Mouse (Mus musculus) lung, postnatal 0 days (tissue): ENCODE results near the gene Mroh2a. TPM values are rescaled to one million over a fixed set of nuclear protein-coding genes. Genes with fewer than 3 reads are reported as not detected.
A peak's percentile ranks its signal among the peaks of the same experiment; 100 is the strongest.

Source experiments
- ATAC-seq: fragments of 200-750 bp; cut with Nextera tagmentation; 2 replicates; pipeline ENCODE4 v1.8.0; 2017; ENCODE audit warnings: moderate library complexity
- DNase-seq: peaks from one replicate; pipeline ENCODE4 v3.0.0-alpha.2; 2016; ENCODE audit warnings: low spot score
- H3K27ac ChIP-seq: fragments of 300-500 bp; sonication (generic); 2 replicates; pipeline ENCODE4 v1.5.1; 2014; ENCODE audit warnings: antibody characterized with exemption, mild to moderate bottlenecking, low read length, mixed read lengths
- H3K27me3 ChIP-seq: fragments of 300-500 bp; sonication (generic); replicated peaks from 2 replicates; pipeline ENCODE4 v1.6.1; 2014; ENCODE audit warnings: low read length, mixed read lengths; ENCODE audit not compliant: insufficient read depth
- H3K36me3 ChIP-seq: fragments of 300-500 bp; sonication (generic); 2 replicates; pipeline ENCODE4 v1.6.1; 2014; ENCODE audit warnings: low read length, mixed read lengths; ENCODE audit not compliant: insufficient read depth
- H3K4me1 ChIP-seq: fragments of 300-500 bp; sonication (generic); 2 replicates; pipeline ENCODE4 v1.6.1; 2014; ENCODE audit warnings: antibody characterized with exemption, low read depth, low read length, mixed read lengths; ENCODE audit not compliant: insufficient read depth
- H3K4me2 ChIP-seq: fragments of 300-500 bp; sonication (generic); replicated peaks from 2 replicates; pipeline ENCODE4 v1.6.1; 2014; ENCODE audit warnings: low read depth, mild to moderate bottlenecking, low read length, moderate library complexity, mixed read lengths
- H3K4me3 ChIP-seq: fragments of 300-500 bp; sonication (generic); 2 replicates; pipeline ENCODE4 v1.5.1; 2014; ENCODE audit warnings: low read depth, low read length
- H3K9ac ChIP-seq: fragments of 300-500 bp; sonication (generic); replicated peaks from 2 replicates; pipeline ENCODE4 v1.6.1; 2014; ENCODE audit warnings: low read depth, mild to moderate bottlenecking
- H3K9me3 ChIP-seq: fragments of 300-500 bp; sonication (generic); 2 replicates; pipeline ENCODE4 v1.6.1; 2016; ENCODE audit warnings: low read length, mixed read lengths
- CTCF ChIP-seq: IDR thresholded peaks from 2 replicates; pipeline ENCODE4 v1.5.1; 2016; ENCODE audit warnings: antibody characterized with exemption, mild to moderate bottlenecking
- EP300 ChIP-seq: IDR thresholded peaks from 2 replicates; pipeline ENCODE4 v1.6.1; 2016; ENCODE audit warnings: antibody characterized with exemption, mild to moderate bottlenecking, control low read depth
- WGBS: fragments of 180-500 bp; shearing (Covaris S2); extraction: QIAGEN DNeasy Blood & Tissue Kit; methylation state at CpG from one replicate; pipeline ENCODE4 v1.1.7; 2014; 5-methylcytosine and 5-hydroxymethylcytosine counted together
- polyA plus RNA-seq: library from polyadenylated mRNA; unstranded; fragments of >200 nt; fragmentation: Nextera tagmentation; extraction: Ambion mirVana; gene quantifications from 2 replicates; pipeline ENCODE4 v1.2.1, GENCODE M21; 2015

Gene Mroh2a
- polyA plus RNA-seq, 1 experiment from 2014 or later, result 0.43 TPM

GRCm38 (mm10) chr1:88255466-88255857 is 28.7 kb downstream of the Mroh2a start:
- 49% methylated on average over 2 of the region's 2 CpGs for WGBS
- Histone ChIP-seq H3K9ac (no peak overlapping the region), H3K27me3 (no peaks in the 10 kb centered on the region), H3K4me2 (no peak overlapping the region), H3K27ac (no peak overlapping the region), H3K4me1 (0 out of 2 replicates have a peak, but pooled peaks cover 7% of the 10 kb centered on the region), H3K4me3 (no peak overlapping the region), H3K9me3 (peaks cover 24% of the 10 kb centered on the region), H3K36me3 (peaks cover 5% of the 10 kb centered on the region; the same call in 1 of the 2 replicates)
- ATAC-seq, result no peak
- no peak for TF ChIP-seq EP300
- no peak for TF ChIP-seq CTCF
- no peak for DNase-seq

GRCm38 (mm10) chr1:88255989-88256754 is 29.4 kb downstream of the Mroh2a start:
- 80% methylated on average over 13 of the region's 13 CpGs for WGBS
- no peak for ATAC-seq
- peaks cover 11% of the 10 kb centered on the region; the same call in 1 of the 2 replicates for H3K36me3 ChIP-seq
- TF ChIP-seq CTCF, result no peak
- no peak for TF ChIP-seq EP300
- no peaks in the 10 kb centered on the region for H3K27me3 ChIP-seq
- H3K27ac ChIP-seq, result no peak overlapping the region
- no peak for DNase-seq
- no peak overlapping the region for H3K4me3 ChIP-seq
- peaks cover 18% of the 10 kb centered on the region for H3K9me3 ChIP-seq
- no peak overlapping the region for H3K4me2 ChIP-seq
- no peak overlapping the region for H3K9ac ChIP-seq
- 0 out of 2 replicates have a peak, but pooled peaks cover 7% of the 10 kb centered on the region for H3K4me1 ChIP-seq

GRCm38 (mm10) chr1:88256886-88257663 is 30.3 kb downstream of the Mroh2a start:
- no peaks in the 10 kb centered on the region for H3K27me3 ChIP-seq
- H3K4me1 ChIP-seq, result 0 out of 2 replicates have a peak, but pooled peaks cover 7% of the 10 kb centered on the region
- H3K4me2 ChIP-seq, result no peak overlapping the region
- TF ChIP-seq EP300, result no peak
- TF ChIP-seq CTCF, result no peak
- peaks cover 11% of the 10 kb centered on the region; the same call in 1 of the 2 replicates for H3K36me3 ChIP-seq
- peaks cover 18% of the 10 kb centered on the region for H3K9me3 ChIP-seq
- peak; percentile 70 for DNase-seq
- H3K4me3 ChIP-seq, result no peak overlapping the region
- H3K27ac ChIP-seq, result no peak overlapping the region
- WGBS, result 73% methylated on average over 10 of the region's 10 CpGs
- H3K9ac ChIP-seq, result no peak overlapping the region
- peak; percentile 10 for ATAC-seq

- peaks cover 18% of the 10 kb centered on the region for H3K9me3 ChIP-seq
- DNase-seq, result no peak
- peaks cover 16% of the 10 kb centered on the region; the same call in 1 of the 2 replicates for H3K36me3 ChIP-seq
- no peak overlapping the region for H3K9ac ChIP-seq
- 0 out of 2 replicates have a peak, but pooled peaks cover 7% of the 10 kb centered on the region for H3K4me1 ChIP-seq
- TF ChIP-seq CTCF (no peak), EP300 (no peak)
- no peak overlapping the region for H3K4me3 ChIP-seq
- H3K27me3 ChIP-seq, result no peaks in the 10 kb centered on the region
- no peak for ATAC-seq
- H3K27ac ChIP-seq, result no peak overlapping the region
- H3K4me2 ChIP-seq, result no peak overlapping the region
- WGBS, result 77% methylated on average over 6 of the region's 6 CpGs
Observed at GRCm38 (mm10) chr1:88257681-88258080, 30.9 kb downstream of the Mroh2a start.

- Histone ChIP-seq H3K4me2 (no peak overlapping the region), H3K27ac (no peak overlapping the region), H3K4me1 (0 out of 2 replicates have a peak, but pooled peaks cover 7% of the 10 kb centered on the region), H3K9me3 (peaks cover 18% of the 10 kb centered on the region), H3K9ac (no peak overlapping the region), H3K4me3 (no peak overlapping the region), H3K27me3 (no peaks in the 10 kb centered on the region), H3K36me3 (peaks cover 23% of the 10 kb centered on the region)
- DNase-seq, result no peak
- no peak for TF ChIP-seq CTCF
- no peak for TF ChIP-seq EP300
- ATAC-seq, result no peak
- WGBS, result 62% methylated on average over 6 of the region's 6 CpGs
Observed at GRCm38 (mm10) chr1:88258361-88258760, 31.6 kb downstream of the Mroh2a start.
